Mouse (Mus musculus) heart, embryonic 15.5 days (tissue): ENCODE measurements around the gene Rfk. TPM values are rescaled to one million over a fixed set of nuclear protein-coding genes. Genes with fewer than 3 reads are reported as not detected.

Experiments
- ATAC-seq: fragments of 200-750 bp; cut with Nextera tagmentation; replicated peaks from 2 replicates; pipeline ENCODE4 v1.8.0; 2017; ENCODE audit warnings: low read depth, moderate TSS enrichment; ENCODE audit not compliant: insufficient number of reproducible peaks, insufficient read depth, low FRiP score
- H3K27ac ChIP-seq: fragments of 300-500 bp; sonication (generic); 2 replicates; pipeline ENCODE4 v1.5.1; 2015; ENCODE audit warnings: mild to moderate bottlenecking, inconsistent platforms
- H3K27me3 ChIP-seq: fragments of 300-500 bp; sonication (generic); 2 replicates; pipeline ENCODE4 v1.6.1; 2015; ENCODE audit warnings: inconsistent platforms
- H3K36me3 ChIP-seq: fragments of 300-500 bp; sonication (generic); 2 replicates; pipeline ENCODE4 v1.6.1; 2015; ENCODE audit warnings: mild to moderate bottlenecking, inconsistent platforms
- H3K4me1 ChIP-seq: fragments of 300-500 bp; sonication (generic); replicated peaks from 2 replicates; pipeline ENCODE4 v1.6.1; 2015; ENCODE audit warnings: inconsistent platforms
- H3K4me2 ChIP-seq: fragments of 300-500 bp; sonication (generic); 2 replicates; pipeline ENCODE4 v1.6.1; 2015; ENCODE audit warnings: inconsistent platforms, mild to moderate bottlenecking, moderate library complexity
- H3K4me3 ChIP-seq: fragments of 300-500 bp; sonication (generic); 2 replicates; pipeline ENCODE4 v1.5.1; 2015; ENCODE audit warnings: mild to moderate bottlenecking, inconsistent platforms
- H3K9ac ChIP-seq: fragments of 300-500 bp; sonication (generic); 2 replicates; pipeline ENCODE4 v1.6.1; 2015; ENCODE audit warnings: mild to moderate bottlenecking, inconsistent platforms
- H3K9me3 ChIP-seq: fragments of 300-500 bp; sonication (generic); replicated peaks from 2 replicates; pipeline ENCODE4 v1.6.1; 2016; ENCODE audit warnings: inconsistent platforms
- WGBS: fragments of 180-500 bp; shearing (Covaris S2); methylation state at CpG from one replicate; pipeline ENCODE4 v1.1.7; 2015; ENCODE audit warnings: mixed read lengths; 5-methylcytosine and 5-hydroxymethylcytosine counted together
- polyA plus RNA-seq: library from polyadenylated mRNA; unstranded; fragments of >200 nt; fragmentation: Nextera tagmentation; extraction: Ambion mirVana; gene quantifications from 2 replicates; pipeline ENCODE4 v1.2.1, GENCODE M21; 2015

Gene Rfk
- polyA plus RNA-seq, 1 experiment from 2014 or later = 78.0 TPM

- Histone ChIP-seq H3K36me3 (no peaks in the 10 kb centered on the region), H3K9me3 (no peaks in the 10 kb centered on the region), H3K27me3 (no peaks in the 10 kb centered on the region), H3K9ac (no peak overlapping the region), H3K4me1 (no peaks in the 10 kb centered on the region), H3K27ac (no peak overlapping the region), H3K4me2 (no peak overlapping the region), H3K4me3 (no peak overlapping the region)
- ATAC-seq = no peak
- WGBS = 75% methylated on average over 6 of the region's 6 CpGs
Observed at GRCm38 (mm10) chr19:17386424-17386823, 7.4 kb upstream of the Rfk start.

- no peaks in the 10 kb centered on the region for H3K36me3 ChIP-seq
Observed at GRCm38 (mm10) chr19:17388404-17388803, 5.4 kb upstream of the Rfk start.

DNA sequence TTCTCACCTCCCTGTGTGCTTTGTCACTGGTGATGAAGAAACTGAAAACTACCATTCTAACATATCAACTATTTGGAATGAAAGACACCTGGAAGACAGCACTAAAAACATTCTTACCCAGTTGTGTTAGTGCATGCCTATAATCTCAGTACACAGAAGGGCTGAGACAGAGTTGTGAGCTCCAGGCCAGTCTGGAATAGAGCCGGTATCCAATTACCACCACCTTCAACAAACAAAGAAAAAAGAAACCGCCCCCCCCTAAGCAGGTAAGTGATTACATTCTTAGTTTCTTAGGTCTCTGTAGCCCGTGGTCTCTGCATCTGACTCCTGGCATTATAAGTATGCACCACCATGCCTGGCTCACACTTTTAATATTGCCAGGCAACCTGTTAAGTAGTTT lies 977 bp upstream of the Rfk start:
- Histone ChIP-seq H3K36me3 (no peaks in the 10 kb centered on the region), H3K4me1 (peaks cover 14% of the 10 kb centered on the region), H3K9me3 (no peaks in the 10 kb centered on the region), H3K4me3 (peak overlapping the region; percentile 97; the same call in 1 of the 2 replicates), H3K27me3 (no peaks in the 10 kb centered on the region), H3K4me2 (peak overlapping the region; percentile 67), H3K9ac (no peak overlapping the region), H3K27ac (no peak overlapping the region)
- 22% methylated on average over 3 of the region's 3 CpGs for WGBS
- no peak for ATAC-seq

More at GRCm38 (mm10) chr19:17388404-17388803, 5.4 kb upstream of the Rfk start:
- ATAC-seq = no peak
- no peak overlapping the region for H3K4me2 ChIP-seq
- H3K4me1 ChIP-seq = peaks cover 4% of the 10 kb centered on the region; the same call in 1 of the 2 replicates
- no peak overlapping the region for H3K4me3 ChIP-seq
- no peak overlapping the region for H3K9ac ChIP-seq
- WGBS = 10% methylated on average over 2 of the region's 2 CpGs
- no peaks in the 10 kb centered on the region for H3K27me3 ChIP-seq
- H3K27ac ChIP-seq = no peak overlapping the region
- no peaks in the 10 kb centered on the region for H3K9me3 ChIP-seq

DNA sequence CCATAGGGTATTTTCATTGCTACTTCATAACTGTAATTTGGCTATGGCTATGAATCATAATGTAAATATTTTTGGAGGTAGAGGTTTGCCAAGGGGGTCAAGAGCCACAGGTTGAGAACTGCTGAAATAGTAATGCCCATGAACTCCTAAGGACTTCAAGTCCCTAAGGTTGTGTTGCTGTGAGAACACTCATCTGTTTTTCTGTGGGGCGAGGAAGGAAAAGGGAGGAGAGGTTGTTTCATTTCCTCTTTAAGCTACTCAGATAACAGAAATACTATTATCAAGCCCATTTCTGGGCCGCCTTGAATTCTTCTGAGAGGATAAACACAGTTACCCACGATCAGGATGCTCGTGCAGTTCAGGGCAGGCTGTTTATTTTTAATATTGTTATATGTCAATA lies 3.0 kb downstream of the Rfk start:
- Histone ChIP-seq H3K9ac (no peak overlapping the region), H3K4me3 (no peak overlapping the region), H3K27ac (peak overlapping the region; percentile 13), H3K36me3 (peaks cover 15% of the 10 kb centered on the region), H3K4me1 (peaks cover 14% of the 10 kb centered on the region), H3K27me3 (no peaks in the 10 kb centered on the region), H3K9me3 (no peaks in the 10 kb centered on the region), H3K4me2 (no peak overlapping the region)
- no peak for ATAC-seq
- WGBS = 63% methylated on average over 4 of the region's 4 CpGs

- peaks cover 15% of the 10 kb centered on the region for H3K36me3 ChIP-seq
- H3K9me3 ChIP-seq = no peaks in the 10 kb centered on the region
- no peak overlapping the region for H3K9ac ChIP-seq
- H3K27me3 ChIP-seq = no peaks in the 10 kb centered on the region
- peaks cover 14% of the 10 kb centered on the region for H3K4me1 ChIP-seq
- H3K4me3 ChIP-seq = no peak overlapping the region
- no peak overlapping the region for H3K27ac ChIP-seq
- 72% methylated on average over 5 of the region's 5 CpGs for WGBS
- ATAC-seq = no peak
- no peak overlapping the region for H3K4me2 ChIP-seq
Observed at GRCm38 (mm10) chr19:17397922-17398321, 4.1 kb downstream of the Rfk start.

DNA sequence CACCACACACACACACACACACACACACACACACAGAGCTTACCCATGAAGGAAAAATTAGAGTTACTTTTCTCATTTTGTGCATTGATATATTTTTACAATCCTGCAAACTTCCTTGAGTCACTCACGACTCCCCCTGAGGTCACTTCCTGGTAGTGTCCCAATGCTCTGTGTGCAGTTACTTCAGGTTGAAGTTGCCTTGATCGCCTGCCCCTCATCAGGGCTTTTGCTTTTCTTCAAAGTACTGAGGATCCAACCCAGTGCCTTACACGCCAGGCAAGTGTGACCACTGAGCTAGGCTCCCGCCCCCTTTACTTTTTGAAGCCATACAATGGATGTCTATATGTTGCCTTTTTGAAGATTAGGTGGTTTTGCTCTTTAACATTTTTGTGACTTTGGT lies 6.1 kb downstream of the Rfk start:
- Histone ChIP-seq H3K36me3 (peaks cover 15% of the 10 kb centered on the region), H3K4me1 (peaks cover 4% of the 10 kb centered on the region; the same call in 1 of the 2 replicates), H3K27ac (no peak overlapping the region), H3K4me2 (no peak overlapping the region), H3K9ac (no peak overlapping the region), H3K9me3 (no peaks in the 10 kb centered on the region), H3K27me3 (no peaks in the 10 kb centered on the region), H3K4me3 (no peak overlapping the region)
- WGBS = 81% methylated on average over 4 of the region's 4 CpGs
- no peak for ATAC-seq

GRCm38 (mm10) chr19:17400571-17400970 lies 6.7 kb downstream of the Rfk start:
- 68% methylated on average over 4 of the region's 4 CpGs for WGBS

DNA sequence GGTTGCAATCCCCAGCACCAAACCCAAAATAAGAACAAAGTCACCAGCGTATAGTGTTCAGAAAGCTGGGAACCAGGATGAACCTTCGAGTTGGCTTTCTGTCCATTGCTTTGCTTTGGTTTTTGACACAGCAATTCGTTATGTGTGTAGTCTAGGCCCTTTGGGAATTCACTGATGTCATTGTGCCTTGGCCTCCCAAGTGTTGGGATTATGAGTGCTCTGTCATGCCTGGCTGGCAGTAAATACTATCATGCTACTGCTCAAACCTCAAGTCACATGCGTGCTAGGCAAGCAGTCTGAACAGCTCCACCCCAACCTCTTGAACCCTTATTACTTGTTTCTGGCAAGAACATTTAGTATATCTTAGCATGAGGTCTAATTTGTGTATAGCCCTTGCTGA lies 9.3 kb downstream of the Rfk start:
- H3K4me1 ChIP-seq = no peaks in the 10 kb centered on the region
- no peak overlapping the region for H3K4me3 ChIP-seq
- no peaks in the 10 kb centered on the region for H3K27me3 ChIP-seq
- H3K27ac ChIP-seq = no peak overlapping the region
- peaks cover 15% of the 10 kb centered on the region for H3K36me3 ChIP-seq
- no peak overlapping the region for H3K9ac ChIP-seq
- WGBS = 90% methylated on average over 4 of the region's 4 CpGs
- no peak overlapping the region for H3K4me2 ChIP-seq
- ATAC-seq = no peak
- no peaks in the 10 kb centered on the region for H3K9me3 ChIP-seq

More at GRCm38 (mm10) chr19:17400571-17400970, 6.7 kb downstream of the Rfk start:
- Histone ChIP-seq H3K27me3 (no peaks in the 10 kb centered on the region), H3K4me1 (no peaks in the 10 kb centered on the region), H3K27ac (no peak overlapping the region), H3K4me3 (no peak overlapping the region), H3K9me3 (no peaks in the 10 kb centered on the region), H3K4me2 (no peak overlapping the region), H3K36me3 (peaks cover 15% of the 10 kb centered on the region), H3K9ac (no peak overlapping the region)
- no peak for ATAC-seq

- no peaks in the 10 kb centered on the region for H3K9me3 ChIP-seq
- no peaks in the 10 kb centered on the region for H3K4me1 ChIP-seq
- H3K36me3 ChIP-seq = no peaks in the 10 kb centered on the region
- H3K4me2 ChIP-seq = no peak overlapping the region
- H3K4me3 ChIP-seq = no peak overlapping the region
- no peak overlapping the region for H3K27ac ChIP-seq
- no peak for ATAC-seq
- H3K27me3 ChIP-seq = no peaks in the 10 kb centered on the region
- H3K9ac ChIP-seq = no peak overlapping the region
- WGBS = 83% methylated on average over 5 of the region's 5 CpGs
Observed at GRCm38 (mm10) chr19:17406823-17407222, 13.0 kb downstream of the Rfk start.

- Histone ChIP-seq H3K36me3 (no peaks in the 10 kb centered on the region), H3K9ac (no peak overlapping the region), H3K4me1 (no peaks in the 10 kb centered on the region), H3K4me3 (no peak overlapping the region), H3K4me2 (no peak overlapping the region), H3K27me3 (no peaks in the 10 kb centered on the region), H3K27ac (no peak overlapping the region), H3K9me3 (no peaks in the 10 kb centered on the region)
- no peak for ATAC-seq
Observed at GRCm38 (mm10) chr19:17408591-17408990, 14.7 kb downstream of the Rfk start.

DNA sequence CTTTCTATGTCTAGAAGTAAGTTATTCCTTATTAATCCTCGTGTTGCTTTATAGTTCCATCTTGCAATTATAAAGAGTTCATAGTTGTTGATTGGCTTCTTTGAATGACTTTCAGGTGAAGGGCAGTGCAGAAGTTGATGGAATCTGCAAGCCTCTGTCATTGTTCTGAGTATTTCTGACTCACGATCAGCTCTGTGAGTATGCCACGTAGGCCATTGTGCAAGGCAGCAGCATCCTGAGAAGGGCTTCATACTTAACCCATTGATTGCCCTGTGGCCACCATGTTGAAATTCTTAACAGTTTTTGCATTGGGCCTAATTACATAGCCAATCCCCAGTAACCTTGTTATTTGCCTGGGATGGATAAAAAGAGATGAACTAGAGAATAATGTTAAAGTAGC lies 15.5 kb downstream of the Rfk start:
- Histone ChIP-seq H3K9ac (no peak overlapping the region), H3K4me2 (no peak overlapping the region), H3K36me3 (no peaks in the 10 kb centered on the region), H3K4me3 (no peak overlapping the region), H3K27me3 (no peaks in the 10 kb centered on the region), H3K4me1 (no peaks in the 10 kb centered on the region), H3K9me3 (no peaks in the 10 kb centered on the region), H3K27ac (no peak overlapping the region)
- ATAC-seq = no peak
- WGBS = 53% methylated on average over 3 of the region's 3 CpGs

GRCm38 (mm10) chr19:17410465-17411065 lies 16.7 kb downstream of the Rfk start:
- no peak overlapping the region for H3K4me2 ChIP-seq
- H3K9ac ChIP-seq = no peak overlapping the region
- H3K4me3 ChIP-seq = no peak overlapping the region
- ATAC-seq = no peak
- H3K4me1 ChIP-seq = no peaks in the 10 kb centered on the region
- no peak overlapping the region for H3K27ac ChIP-seq
- no peaks in the 10 kb centered on the region for H3K27me3 ChIP-seq
- 79% methylated on average over 5 of the region's 5 CpGs for WGBS
- no peaks in the 10 kb centered on the region for H3K9me3 ChIP-seq
- no peaks in the 10 kb centered on the region for H3K36me3 ChIP-seq
